Mouse (Mus musculus) forebrain, embryonic 11.5 days (tissue): Measurements from ENCODE around the gene Hyou1. TPM values are rescaled to one million over a fixed set of nuclear protein-coding genes. Genes with fewer than 3 reads are reported as not detected.
A peak's percentile ranks its signal among the peaks of the same experiment; 100 is the strongest.
"Not testable (repeated sequence)": the region's sequence is repeated elsewhere in the genome, so short reads cannot be mapped to it uniquely, and the experiment has no call there.

Source experiments
- ATAC-seq: fragments of 200-750 bp; cut with Nextera tagmentation; replicated peaks from 2 replicates; pipeline ENCODE4 v1.8.0; 2017; ENCODE audit warnings: moderate TSS enrichment; ENCODE audit not compliant: low FRiP score
- DNase-seq: peaks from one replicate; pipeline ENCODE4 v3.0.0-alpha.2; 2017; ENCODE audit warnings: low spot score
- H3K27ac ChIP-seq: fragments of 300-500 bp; sonication (generic); 2 replicates; pipeline ENCODE4 v1.5.1; 2014; ENCODE audit warnings: low read depth, low read length
- H3K27me3 ChIP-seq: fragments of 300-500 bp; sonication (generic); 2 replicates; pipeline ENCODE4 v1.6.1; 2014; ENCODE audit warnings: mild to moderate bottlenecking, low read length, mixed read lengths; ENCODE audit not compliant: control insufficient read depth, insufficient read depth
- H3K36me3 ChIP-seq: fragments of 300-500 bp; sonication (generic); 2 replicates; pipeline ENCODE4 v1.6.1; 2014; ENCODE audit warnings: mild to moderate bottlenecking, low read length, moderate library complexity, mixed read lengths; ENCODE audit not compliant: control insufficient read depth, insufficient read depth
- H3K4me1 ChIP-seq: fragments of 300-500 bp; sonication (generic); replicated peaks from 2 replicates; pipeline ENCODE4 v1.6.1; 2014; ENCODE audit warnings: low read length, mixed read lengths; ENCODE audit not compliant: control insufficient read depth, insufficient read depth
- H3K4me2 ChIP-seq: fragments of 300-500 bp; sonication (generic); 2 replicates; pipeline ENCODE4 v1.6.1; 2014; ENCODE audit warnings: low read depth, mild to moderate bottlenecking, low read length, moderate library complexity, mixed read lengths; ENCODE audit not compliant: severe bottlenecking
- H3K4me3 ChIP-seq: fragments of 300-500 bp; sonication (generic); 2 replicates; pipeline ENCODE4 v1.5.1; 2014; ENCODE audit warnings: low read depth, low read length
- H3K9ac ChIP-seq: fragments of 300-500 bp; sonication (generic); 2 replicates; pipeline ENCODE4 v1.6.1; 2014; ENCODE audit warnings: low read length
- H3K9me3 ChIP-seq: fragments of 300-500 bp; sonication (generic); 2 replicates; pipeline ENCODE4 v1.6.1; 2016; ENCODE audit warnings: low read length, mixed read lengths; ENCODE audit not compliant: control insufficient read depth
- WGBS: fragments of 180-500 bp; shearing (Covaris S2); extraction: QIAGEN DNeasy Blood & Tissue Kit; methylation state at CpG from one replicate; pipeline ENCODE4 v1.1.7; 2014; 5-methylcytosine and 5-hydroxymethylcytosine counted together
- polyA plus RNA-seq: library from polyadenylated mRNA; unstranded; fragments of >200 nt; fragmentation: Nextera tagmentation; extraction: Ambion mirVana; gene quantifications from 2 replicates; pipeline ENCODE4 v1.2.1, GENCODE M21; 2014

Hyou1 gene
- 32.5 and 35.2 TPM in 2 replicates for polyA plus RNA-seq

DNA sequence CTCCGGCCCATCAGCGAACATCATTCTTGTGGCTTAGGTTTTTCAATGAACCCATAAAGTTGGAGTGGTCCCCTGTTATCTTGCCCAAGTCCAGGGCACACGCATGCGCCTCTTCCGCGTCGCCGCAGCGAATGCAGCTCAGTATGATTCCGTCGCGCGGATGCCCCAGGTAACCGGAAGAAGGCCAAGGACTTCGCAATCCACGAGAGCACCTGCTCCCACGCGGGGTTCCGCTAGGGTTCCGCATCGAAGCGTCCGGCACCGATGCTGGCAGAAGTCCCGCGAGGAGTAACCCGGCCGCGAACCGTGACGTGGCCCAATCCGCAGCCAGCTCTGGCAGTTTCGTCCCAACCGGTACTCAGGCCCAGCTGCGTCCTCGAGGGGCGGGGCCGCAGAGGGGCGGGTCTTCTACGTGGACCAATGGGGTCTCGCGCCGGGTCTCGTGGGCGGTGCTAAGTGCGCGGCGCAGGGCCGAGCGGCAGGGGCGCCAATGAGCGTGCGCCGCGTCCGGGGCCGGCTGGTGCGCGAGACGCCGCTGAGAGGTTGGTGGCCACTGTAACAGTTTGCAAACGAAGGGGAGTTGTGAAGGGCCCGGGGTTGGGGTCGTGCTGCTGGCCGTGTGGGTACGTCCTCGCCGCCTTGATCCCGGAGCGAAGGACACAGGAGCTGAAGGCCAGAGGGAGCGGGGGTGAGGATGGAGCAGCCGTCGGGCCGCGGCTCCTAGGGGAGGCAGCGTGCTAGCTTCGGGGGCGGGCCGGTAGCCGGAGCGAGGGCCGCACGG lies at the start of gene Hyou1:
Hyou1 (plus strand) TSS at position 437 of the 781 bp plus-strand sequence.
- no peaks in the 10 kb centered on the region for H3K27me3 ChIP-seq
- WGBS = under 1% methylated on average over 83 of the region's 83 CpGs
- DNase-seq = peak; percentile 100
- peak; percentile 97 for ATAC-seq
- H3K4me3 ChIP-seq = peak within 1 kb of the TSS; percentile 89
- peak within 1 kb of the TSS; percentile 57 for H3K27ac ChIP-seq
- H3K9me3 ChIP-seq = no peaks in the 10 kb centered on the region
- H3K4me1 ChIP-seq = peaks cover 4% of the 10 kb centered on the region
- peak within 1 kb of the TSS; percentile 94 for H3K9ac ChIP-seq
- peaks cover 19% of the 10 kb centered on the region for H3K36me3 ChIP-seq
- H3K4me2 ChIP-seq = peak within 1 kb of the TSS; percentile 96

DNA sequence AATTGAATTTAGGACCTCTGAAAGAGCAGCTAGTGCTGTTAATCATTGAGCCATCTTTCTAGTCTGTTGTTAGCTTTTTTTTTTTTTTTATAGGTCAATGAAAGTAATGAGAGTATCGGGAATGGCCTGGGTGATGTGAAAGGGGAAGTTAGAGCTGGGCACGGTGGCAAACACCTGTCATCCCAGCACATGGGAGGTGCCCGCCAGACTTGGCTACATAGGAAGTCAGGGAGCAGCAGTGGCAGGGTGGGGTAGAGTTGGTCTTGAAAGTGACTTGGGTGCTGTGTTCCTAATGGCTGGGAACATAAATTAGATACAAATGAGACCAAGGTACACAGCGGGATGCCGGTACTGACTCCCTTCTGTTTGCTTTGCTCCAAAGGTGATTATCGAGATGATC lies 48.6 kb upstream of the Hyou1 start:
- Histone ChIP-seq H3K4me3 (no peak overlapping the region), H3K9me3 (no peaks in the 10 kb centered on the region; the same call in 1 of the 2 replicates), H3K36me3 (peaks cover 13% of the 10 kb centered on the region), H3K9ac (no peak overlapping the region), H3K4me2 (no peak overlapping the region), H3K27me3 (no peaks in the 10 kb centered on the region), H3K27ac (no peak overlapping the region), H3K4me1 (peaks cover 3% of the 10 kb centered on the region; the same call in 1 of the 2 replicates)
- no peak for DNase-seq
- WGBS = 95% methylated on average over 6 of the region's 6 CpGs
- no peak for ATAC-seq

DNA sequence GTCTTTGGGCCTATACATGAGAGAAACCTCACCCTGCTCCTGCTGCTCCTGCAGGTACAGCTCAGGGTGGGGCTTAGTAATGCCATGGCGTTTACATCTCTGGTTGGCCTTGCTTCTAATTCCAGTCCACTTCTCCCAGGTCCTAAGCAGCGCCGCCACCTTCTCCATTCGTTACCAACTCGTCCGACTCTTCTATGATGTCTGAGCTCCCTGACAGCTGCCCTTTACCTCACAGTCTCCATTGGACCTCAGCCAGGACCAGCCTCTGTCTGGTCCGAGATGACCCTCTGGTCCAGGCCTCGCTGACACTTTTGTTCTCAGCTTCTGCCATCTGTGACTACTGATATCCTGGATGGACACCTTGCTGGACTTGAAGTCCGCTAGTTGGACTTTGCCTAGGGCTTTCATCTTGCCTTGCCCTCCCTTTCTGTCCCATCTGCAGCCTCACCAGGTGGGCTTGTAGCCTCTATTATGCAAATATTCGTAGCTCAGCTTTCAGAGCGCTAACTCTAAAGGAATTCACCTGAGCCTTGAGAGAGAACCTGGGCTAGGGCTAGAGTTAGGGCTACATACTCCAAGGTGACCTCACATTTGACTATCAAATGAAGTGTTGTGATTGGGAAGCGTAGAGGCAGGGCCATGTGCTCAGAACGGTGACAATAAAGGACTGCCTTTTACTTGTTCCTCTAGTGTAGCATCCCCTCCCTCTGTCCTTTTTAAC lies 46.2 kb upstream of the Hyou1 start:
- Histone ChIP-seq H3K4me1 (peaks cover 4% of the 10 kb centered on the region; the same call in 1 of the 2 replicates), H3K9me3 (no peaks in the 10 kb centered on the region; the same call in 1 of the 2 replicates), H3K4me2 (no peak overlapping the region), H3K27me3 (no peaks in the 10 kb centered on the region), H3K36me3 (peaks cover 15% of the 10 kb centered on the region), H3K27ac (no peak overlapping the region), H3K4me3 (no peak overlapping the region), H3K9ac (no peak overlapping the region)
- DNase-seq (no peak), ATAC-seq (no peak)
- WGBS = 96% methylated on average over 13 of the region's 13 CpGs

DNA sequence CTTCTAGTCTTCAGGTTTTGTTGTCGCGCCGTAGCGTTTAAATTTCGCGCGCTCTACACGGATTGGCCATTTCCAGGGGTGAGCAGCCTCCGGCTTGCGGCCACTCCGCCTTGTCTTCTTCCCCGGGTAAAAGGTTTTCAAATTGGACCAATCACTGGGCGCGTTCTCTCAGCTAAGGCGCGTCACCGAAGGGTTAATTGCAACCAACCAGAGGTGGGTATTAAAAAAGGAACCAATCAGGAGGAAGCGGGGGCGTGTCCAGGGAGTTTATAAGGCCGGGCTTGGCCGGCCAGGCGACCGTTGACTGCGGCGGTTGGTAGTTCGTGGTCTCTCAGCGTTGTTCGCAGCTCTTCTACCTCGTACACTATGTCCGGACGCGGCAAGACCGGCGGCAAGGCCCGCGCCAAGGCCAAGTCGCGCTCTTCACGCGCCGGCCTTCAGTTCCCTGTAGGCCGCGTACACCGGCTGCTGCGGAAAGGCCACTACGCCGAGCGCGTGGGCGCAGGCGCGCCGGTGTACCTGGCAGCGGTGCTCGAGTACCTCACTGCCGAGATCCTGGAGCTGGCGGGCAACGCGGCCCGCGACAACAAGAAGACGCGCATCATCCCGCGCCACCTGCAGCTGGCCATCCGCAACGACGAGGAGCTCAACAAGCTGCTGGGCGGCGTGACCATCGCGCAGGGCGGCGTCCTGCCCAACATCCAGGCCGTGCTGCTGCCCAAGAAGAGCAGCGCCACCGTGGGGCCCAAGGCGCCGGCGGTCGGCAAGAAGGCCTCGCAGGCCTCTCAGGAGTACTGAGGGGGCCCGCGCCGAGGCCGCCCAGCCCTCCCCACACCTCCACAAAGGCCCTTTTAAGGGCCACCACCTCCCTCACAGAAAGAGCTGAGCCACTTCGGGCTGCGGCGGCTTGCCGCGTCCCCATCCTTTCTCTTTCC lies 44.6 kb upstream of the Hyou1 start, which contains the start of gene H2afx:
H2afx (plus strand) TSS at position 299 of the 935 bp plus-strand sequence.
- peak within 1 kb of the TSS; percentile 97 for H3K27ac ChIP-seq
- H3K4me3 ChIP-seq = peak within 1 kb of the TSS; percentile 99
- H3K4me1 ChIP-seq = peaks cover 4% of the 10 kb centered on the region; the same call in 1 of the 2 replicates
- WGBS = under 1% methylated on average over 86 of the region's 91 CpGs
- H3K9me3 ChIP-seq = no peaks in the 10 kb centered on the region; the same call in 1 of the 2 replicates
- H3K27me3 ChIP-seq = no peaks in the 10 kb centered on the region
- peak within 1 kb of the TSS; percentile 99 for H3K9ac ChIP-seq
- peak within 1 kb of the TSS; percentile 73 for H3K4me2 ChIP-seq
- peaks cover 18% of the 10 kb centered on the region for H3K36me3 ChIP-seq
- DNase-seq (peak; percentile 99), ATAC-seq (peak; percentile 97)

DNA sequence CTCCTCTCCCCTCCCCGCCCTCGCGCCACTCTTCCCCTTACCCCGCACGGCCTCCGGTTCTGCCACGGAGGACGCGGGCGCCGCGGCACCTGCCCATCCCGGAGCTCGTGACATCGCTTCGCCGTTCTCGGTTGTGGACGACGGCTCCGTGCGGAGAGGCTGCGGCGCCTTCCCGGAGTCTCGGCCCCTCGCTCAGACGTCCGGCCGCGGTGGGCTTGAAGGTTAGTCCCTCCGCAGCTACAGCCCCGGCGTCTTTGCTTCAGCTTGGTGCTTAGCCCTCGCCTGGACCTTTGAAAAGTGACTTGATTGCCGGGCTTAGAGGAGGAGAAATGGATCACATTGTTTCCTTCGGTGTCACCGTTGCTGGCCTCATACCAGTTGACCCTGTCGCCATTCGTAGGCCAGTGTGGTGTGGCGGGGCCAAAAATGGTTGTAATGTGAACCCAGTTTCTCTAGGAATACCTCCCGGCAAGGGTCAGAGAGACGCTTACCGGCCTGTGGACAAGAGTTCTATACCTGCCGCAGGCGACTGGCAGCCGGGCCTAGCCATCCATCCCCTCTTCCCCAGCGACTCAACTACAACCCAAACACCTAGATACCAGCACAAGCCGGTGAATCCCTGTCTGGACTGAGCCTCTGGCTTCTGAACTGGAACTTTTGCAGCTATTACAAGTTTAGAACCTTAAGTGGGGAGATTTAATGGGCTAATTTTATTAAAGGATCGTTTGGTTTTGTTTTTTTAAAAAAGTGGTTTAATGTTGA lies 43.8 kb upstream of the Hyou1 start:
- H3K9ac ChIP-seq = peak overlapping the region; percentile 99
- ATAC-seq = no peak
- H3K9me3 ChIP-seq = no peaks in the 10 kb centered on the region; the same call in 1 of the 2 replicates
- peak overlapping the region; percentile 99 for H3K4me3 ChIP-seq
- WGBS = under 1% methylated on average over 48 of the region's 50 CpGs
- peaks cover 18% of the 10 kb centered on the region for H3K36me3 ChIP-seq
- H3K4me2 ChIP-seq = peak overlapping the region; percentile 73
- peaks cover 4% of the 10 kb centered on the region; the same call in 1 of the 2 replicates for H3K4me1 ChIP-seq
- DNase-seq = peak; percentile 82
- no peaks in the 10 kb centered on the region for H3K27me3 ChIP-seq
- peak overlapping the region; percentile 97 for H3K27ac ChIP-seq

DNA sequence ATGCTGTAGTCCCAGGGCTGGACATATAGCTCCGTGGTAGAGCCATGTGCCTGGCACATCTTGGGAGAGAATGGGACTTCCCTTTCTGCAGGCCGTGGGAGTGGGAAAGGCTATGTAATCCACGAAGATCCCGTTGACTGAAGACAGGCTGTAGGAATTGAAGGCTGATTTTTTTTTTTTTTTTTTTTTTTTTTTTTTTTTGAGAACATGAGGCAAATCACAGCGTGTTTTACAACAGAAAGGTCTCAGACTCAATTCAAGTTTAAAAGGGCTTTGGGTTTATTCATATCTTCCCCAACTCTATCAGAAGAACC lies 43.2 kb upstream of the Hyou1 start:
- Histone ChIP-seq H3K27me3 (no peaks in the 10 kb centered on the region), H3K36me3 (peaks cover 18% of the 10 kb centered on the region), H3K4me1 (peaks cover 4% of the 10 kb centered on the region; the same call in 1 of the 2 replicates), H3K27ac (peak overlapping the region; percentile 97; the same call in 1 of the 2 replicates), H3K9me3 (no peaks in the 10 kb centered on the region; the same call in 1 of the 2 replicates), H3K9ac (peak overlapping the region; percentile 99), H3K4me2 (peak overlapping the region; percentile 73), H3K4me3 (peak overlapping the region; percentile 99)
- 4% methylated on average over 5 of the region's 5 CpGs for WGBS
- ATAC-seq (no peak), DNase-seq (no peak)

DNA sequence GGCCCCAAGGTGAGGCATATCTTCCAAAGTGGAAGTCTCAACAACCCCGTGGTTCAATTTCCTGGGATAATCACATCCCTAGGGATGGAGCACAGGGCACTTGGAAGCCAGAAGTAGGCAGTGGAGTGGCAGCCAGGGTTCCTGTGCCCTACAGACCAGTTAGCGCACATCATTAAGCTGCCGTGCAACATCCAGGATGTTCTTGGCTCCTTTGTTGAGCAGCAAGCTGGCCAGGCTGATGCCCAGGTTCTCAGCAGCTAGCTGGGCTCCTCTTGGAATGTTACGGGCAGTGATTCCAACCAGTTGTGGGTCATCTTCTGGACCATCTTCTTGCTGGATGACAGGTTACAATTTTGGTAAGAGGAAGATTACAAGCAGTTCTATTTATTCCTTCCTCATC lies 42.8 kb upstream of the Hyou1 start:
- not testable (repeated sequence) for H3K9me3 ChIP-seq, H3K27me3 ChIP-seq, DNase-seq, H3K4me1 ChIP-seq, H3K27ac ChIP-seq, ATAC-seq
- Histone ChIP-seq H3K9ac (peak overlapping the region; percentile 99), H3K4me3 (peak overlapping the region; percentile 99), H3K36me3 (peaks cover 18% of the 10 kb centered on the region), H3K4me2 (peak overlapping the region; percentile 73)
- WGBS = 27% methylated on average over 4 of the region's 4 CpGs
